Mouse (Mus musculus) lung, embryonic 15.5 days (tissue): ENCODE measurements around the gene Pam. TPM values are rescaled to one million over a fixed set of nuclear protein-coding genes. Genes with fewer than 3 reads are reported as not detected.
A peak's percentile ranks its signal among the peaks of the same experiment; 100 is the strongest.

ENCODE experiments used
- ATAC-seq: fragments of 200-750 bp; cut with Nextera tagmentation; 2 replicates; pipeline ENCODE4 v1.8.0; 2017; ENCODE audit warnings: moderate number of reproducible peaks, borderline replicate concordance; ENCODE audit not compliant: low FRiP score, low TSS enrichment; ENCODE audit errors: extremely low read depth
- H3K27ac ChIP-seq: fragments of 300-500 bp; sonication (generic); 2 replicates; pipeline ENCODE4 v1.5.1; 2015; ENCODE audit warnings: moderate library complexity, mild to moderate bottlenecking, inconsistent platforms
- H3K27me3 ChIP-seq: fragments of 300-500 bp; sonication (generic); 2 replicates; pipeline ENCODE4 v1.6.1; 2015; ENCODE audit warnings: inconsistent platforms
- H3K36me3 ChIP-seq: fragments of 300-500 bp; sonication (generic); 2 replicates; pipeline ENCODE4 v1.6.1; 2015; ENCODE audit warnings: inconsistent platforms
- H3K4me1 ChIP-seq: fragments of 300-500 bp; sonication (generic); 2 replicates; pipeline ENCODE4 v1.6.1; 2015; ENCODE audit warnings: inconsistent platforms
- H3K4me2 ChIP-seq: fragments of 300-500 bp; sonication (generic); 2 replicates; pipeline ENCODE4 v1.6.1; 2015; ENCODE audit warnings: inconsistent platforms, mild to moderate bottlenecking, moderate library complexity
- H3K4me3 ChIP-seq: fragments of 300-500 bp; sonication (generic); 2 replicates; pipeline ENCODE4 v1.5.1; 2015; ENCODE audit warnings: mild to moderate bottlenecking, inconsistent platforms
- H3K9ac ChIP-seq: fragments of 300-500 bp; sonication (generic); 2 replicates; pipeline ENCODE4 v1.6.1; 2015; ENCODE audit warnings: inconsistent platforms
- H3K9me3 ChIP-seq: fragments of 300-500 bp; sonication (generic); 2 replicates; pipeline ENCODE4 v1.6.1; 2016; ENCODE audit warnings: inconsistent platforms
- WGBS: fragments of 180-500 bp; shearing (Covaris S2); methylation state at CpG from one replicate; pipeline ENCODE4 v1.1.7; 2015; 5-methylcytosine and 5-hydroxymethylcytosine counted together
- polyA plus RNA-seq: library from polyadenylated mRNA; unstranded; fragments of >200 nt; fragmentation: Nextera tagmentation; extraction: Ambion mirVana; gene quantifications from 2 replicates; pipeline ENCODE4 v1.2.1, GENCODE M21; 2015

Gene Pam
- polyA plus RNA-seq, 1 experiment from 2014 or later: 52.7 TPM

GRCm38 (mm10) chr1:98097957-98098729, 2.7 kb upstream of the Pam start:
- Histone ChIP-seq H3K27ac (no peak overlapping the region), H3K27me3 (no peaks in the 10 kb centered on the region), H3K9ac (no peak overlapping the region), H3K9me3 (no peaks in the 10 kb centered on the region), H3K36me3 (no peaks in the 10 kb centered on the region), H3K4me3 (no peak overlapping the region), H3K4me1 (peaks cover 14% of the 10 kb centered on the region; the same call in 1 of the 2 replicates), H3K4me2 (no peak overlapping the region)
- ATAC-seq: no peak
- 87% methylated on average over 11 of the region's 11 CpGs for WGBS

- no peak overlapping the region for H3K27ac ChIP-seq
- H3K4me1 ChIP-seq: peaks cover 14% of the 10 kb centered on the region; the same call in 1 of the 2 replicates
- H3K4me3 ChIP-seq: no peak overlapping the region
- H3K9ac ChIP-seq: 0 out of 2 replicates have a peak overlapping the region, but pooled peaks have one; percentile 67
- H3K27me3 ChIP-seq: no peaks in the 10 kb centered on the region
- no peak for ATAC-seq
- no peaks in the 10 kb centered on the region for H3K36me3 ChIP-seq
- WGBS: 48% methylated on average over 1 of the region's 1 CpGs
- peak overlapping the region; percentile 87; the same call in 1 of the 2 replicates for H3K4me2 ChIP-seq
- no peaks in the 10 kb centered on the region for H3K9me3 ChIP-seq
Measured at GRCm38 (mm10) chr1:98096396-98096935, 1.0 kb upstream of the Pam start.

- 30% methylated on average over 9 of the region's 9 CpGs for WGBS
- peak overlapping the region; percentile 76 for H3K4me3 ChIP-seq
- ATAC-seq: 0 out of 2 replicates have a peak, but pooled peaks have one; percentile 14
- H3K4me1 ChIP-seq: peaks cover 14% of the 10 kb centered on the region; the same call in 1 of the 2 replicates
- no peaks in the 10 kb centered on the region for H3K27me3 ChIP-seq
- H3K27ac ChIP-seq: peak overlapping the region; percentile 86
- no peaks in the 10 kb centered on the region for H3K36me3 ChIP-seq
- H3K9me3 ChIP-seq: no peaks in the 10 kb centered on the region
- peak overlapping the region; percentile 67 for H3K9ac ChIP-seq
- H3K4me2 ChIP-seq: peak overlapping the region; percentile 87
Measured at GRCm38 (mm10) chr1:98095991-98096330, 515 bp upstream of the Pam start.

- Histone ChIP-seq H3K9me3 (no peaks in the 10 kb centered on the region), H3K4me3 (peak overlapping the region; percentile 76), H3K4me1 (peaks cover 14% of the 10 kb centered on the region; the same call in 1 of the 2 replicates), H3K27ac (peak overlapping the region; percentile 86), H3K27me3 (no peaks in the 10 kb centered on the region), H3K4me2 (peak overlapping the region; percentile 87), H3K9ac (peak overlapping the region; percentile 67), H3K36me3 (no peaks in the 10 kb centered on the region)
- peak; percentile 52 for ATAC-seq
- WGBS: under 1% methylated on average over 20 of the region's 20 CpGs
Measured at GRCm38 (mm10) chr1:98094811-98095245, 618 bp downstream of the Pam start.

- ATAC-seq: no peak
- no peak overlapping the region for H3K4me2 ChIP-seq
- 81% methylated on average over 5 of the region's 5 CpGs for WGBS
- no peaks in the 10 kb centered on the region for H3K36me3 ChIP-seq
- H3K27ac ChIP-seq: no peak overlapping the region
- H3K9me3 ChIP-seq: no peaks in the 10 kb centered on the region
- H3K4me1 ChIP-seq: peaks cover 14% of the 10 kb centered on the region
- no peaks in the 10 kb centered on the region for H3K27me3 ChIP-seq
- no peak overlapping the region for H3K4me3 ChIP-seq
- H3K9ac ChIP-seq: no peak overlapping the region
Measured at GRCm38 (mm10) chr1:98089336-98089975, 6.0 kb downstream of the Pam start.

GRCm38 (mm10) chr1:98086456-98086855, 9.0 kb downstream of the Pam start:
- H3K27ac ChIP-seq: no peak overlapping the region
- H3K9ac ChIP-seq: no peak overlapping the region
- H3K4me3 ChIP-seq: no peak overlapping the region
- peaks cover 14% of the 10 kb centered on the region for H3K4me1 ChIP-seq
- no peak for ATAC-seq
- no peaks in the 10 kb centered on the region for H3K27me3 ChIP-seq
- H3K9me3 ChIP-seq: no peaks in the 10 kb centered on the region
- WGBS: 51% methylated on average over 3 of the region's 3 CpGs
- H3K36me3 ChIP-seq: no peaks in the 10 kb centered on the region
- no peak overlapping the region for H3K4me2 ChIP-seq

GRCm38 (mm10) chr1:98084596-98085274, 10.7 kb downstream of the Pam start:
- H3K27ac ChIP-seq: no peak overlapping the region
- WGBS: 51% methylated on average over 13 of the region's 13 CpGs
- peaks cover 28% of the 10 kb centered on the region for H3K4me1 ChIP-seq

GRCm38 (mm10) chr1:98083508-98083907, 11.9 kb downstream of the Pam start:
- Histone ChIP-seq H3K4me2 (no peak overlapping the region), H3K4me3 (no peak overlapping the region), H3K9ac (no peak overlapping the region), H3K9me3 (no peaks in the 10 kb centered on the region), H3K27ac (no peak overlapping the region), H3K4me1 (peaks cover 35% of the 10 kb centered on the region), H3K36me3 (no peaks in the 10 kb centered on the region), H3K27me3 (no peaks in the 10 kb centered on the region)
- ATAC-seq: no peak
- 71% methylated on average over 3 of the region's 3 CpGs for WGBS

More at GRCm38 (mm10) chr1:98084596-98085274, 10.7 kb downstream of the Pam start:
- Histone ChIP-seq H3K9me3 (no peaks in the 10 kb centered on the region), H3K27me3 (no peaks in the 10 kb centered on the region), H3K9ac (no peak overlapping the region), H3K4me3 (no peak overlapping the region), H3K36me3 (no peaks in the 10 kb centered on the region), H3K4me2 (no peak overlapping the region; the same call in 1 of the 2 replicates)
- no peak for ATAC-seq

GRCm38 (mm10) chr1:98082988-98083387, 12.5 kb downstream of the Pam start:
- no peak overlapping the region for H3K4me3 ChIP-seq
- no peak overlapping the region for H3K4me2 ChIP-seq
- H3K9me3 ChIP-seq: no peaks in the 10 kb centered on the region
- no peak overlapping the region for H3K9ac ChIP-seq
- ATAC-seq: no peak
- H3K27me3 ChIP-seq: no peaks in the 10 kb centered on the region
- H3K4me1 ChIP-seq: peaks cover 35% of the 10 kb centered on the region
- no peaks in the 10 kb centered on the region for H3K36me3 ChIP-seq
- no peak overlapping the region for H3K27ac ChIP-seq
- 86% methylated on average over 6 of the region's 6 CpGs for WGBS

GRCm38 (mm10) chr1:98080431-98080830, 15.0 kb downstream of the Pam start:
- WGBS: 51% methylated on average over 2 of the region's 2 CpGs
- H3K9ac ChIP-seq: no peak overlapping the region
- ATAC-seq: 0 out of 2 replicates have a peak, but pooled peaks have one; percentile 15
- H3K4me1 ChIP-seq: peaks cover 32% of the 10 kb centered on the region
- no peaks in the 10 kb centered on the region for H3K36me3 ChIP-seq
- H3K27me3 ChIP-seq: no peaks in the 10 kb centered on the region
- no peak overlapping the region for H3K4me2 ChIP-seq
- H3K4me3 ChIP-seq: no peak overlapping the region
- H3K27ac ChIP-seq: no peak overlapping the region
- H3K9me3 ChIP-seq: no peaks in the 10 kb centered on the region

- Histone ChIP-seq H3K36me3 (no peaks in the 10 kb centered on the region), H3K4me3 (no peak overlapping the region), H3K4me2 (no peak overlapping the region), H3K27ac (no peak overlapping the region; the same call in 1 of the 2 replicates), H3K9me3 (no peaks in the 10 kb centered on the region), H3K27me3 (no peaks in the 10 kb centered on the region), H3K4me1 (peaks cover 30% of the 10 kb centered on the region), H3K9ac (no peak overlapping the region)
- WGBS: 31% methylated on average over 7 of the region's 7 CpGs
- ATAC-seq: no peak
Measured at GRCm38 (mm10) chr1:98079640-98080039, 15.8 kb downstream of the Pam start.
